Mouse (Mus musculus) ES-E14 (cell line): ENCODE data around the gene Gls2. TPM values are rescaled to one million over a fixed set of nuclear protein-coding genes. Genes with fewer than 3 reads are reported as not detected.

Source experiments
- DNase-seq: peaks from one replicate; pipeline ENCODE4 v3.0.0-alpha.2; 2013; ENCODE audit warnings: low read depth, low spot score
- H3K27ac ChIP-seq: 2 replicates; pipeline ENCODE4 v1.5.1; 2012; ENCODE audit warnings: low read depth, mild to moderate bottlenecking, low read length, moderate library complexity, mixed read lengths; ENCODE audit not compliant: poor library complexity, insufficient read depth, severe bottlenecking
- H3K36me3 ChIP-seq: 2 replicates; pipeline ENCODE4 v1.6.1; 2012; ENCODE audit warnings: mild to moderate bottlenecking, low read length, moderate library complexity, mixed read lengths; ENCODE audit not compliant: control insufficient read depth, poor library complexity, insufficient read depth, severe bottlenecking
- H3K4me1 ChIP-seq, 2 experiments: fragments of 150-350 bp in 1 of 2; sonication (generic) in 1 of 2; 2 replicates each; pipeline ENCODE4 v1.6.1; 2012; ENCODE audit warnings: low read length in 2 of 2, mild to moderate bottlenecking in 1 of 2, mixed read lengths in 1 of 2; ENCODE audit not compliant: control insufficient read depth in 2 of 2, insufficient read depth in 2 of 2, poor library complexity in 1 of 2
- H3K4me3 ChIP-seq, 2 experiments: fragments of 150-350 bp in 1 of 2; sonication (generic) in 1 of 2; 2 replicates each; pipeline ENCODE4 v1.5.1; 2012; ENCODE audit warnings: low read length in 2 of 2, low read depth in 1 of 2, mild to moderate bottlenecking in 1 of 2, mixed read lengths in 1 of 2; ENCODE audit not compliant: insufficient read depth in 1 of 2, poor library complexity in 1 of 2, severe bottlenecking in 1 of 2
- H3K9ac ChIP-seq: 2 replicates; pipeline ENCODE4 v1.6.1; 2012; ENCODE audit warnings: low read depth, mild to moderate bottlenecking, low read length, mixed read lengths; ENCODE audit not compliant: poor library complexity, insufficient read depth, severe bottlenecking
- H3K9me3 ChIP-seq: fragments of 150-350 bp; sonication (generic); 2 replicates; pipeline ENCODE4 v1.6.1; 2012; ENCODE audit warnings: low read depth, mild to moderate bottlenecking, low read length; ENCODE audit not compliant: control insufficient read depth, insufficient read depth
- CHD2 ChIP-seq: IDR thresholded peaks from 2 replicates; pipeline ENCODE4 v1.6.1; 2014; ENCODE audit warnings: mild to moderate bottlenecking, low read depth, low read length, inconsistent platforms
- HCFC1 ChIP-seq: IDR thresholded peaks from 2 replicates; pipeline ENCODE4 v1.6.1; 2012; ENCODE audit warnings: low read length, inconsistent platforms, borderline replicate concordance; ENCODE audit not compliant: insufficient read depth
- MAFK ChIP-seq: IDR thresholded peaks from 2 replicates; pipeline ENCODE4 v1.6.1; 2014; ENCODE audit warnings: mild to moderate bottlenecking, low read depth, low read length, inconsistent platforms; ENCODE audit not compliant: insufficient read depth
- ZC3H11A ChIP-seq: IDR thresholded peaks from 2 replicates; pipeline ENCODE4 v1.6.1; 2012; ENCODE audit warnings: low read depth, mild to moderate bottlenecking, inconsistent platforms, low read length, borderline replicate concordance
- ZNF384 ChIP-seq: IDR thresholded peaks from 2 replicates; pipeline ENCODE4 v1.6.1; 2012; ENCODE audit warnings: low read depth, low read length, inconsistent platforms
- in situ Hi-C, 2 experiments: fragments of 600-800 bp; cut with MboI; formaldehyde crosslinking; loops; one replicate each; pipeline ENCODE4 v1.15.1; 2025; ENCODE audit warnings: low sequenced_read_pairs in 2 of 2, inconsistent platforms in 1 of 2; ENCODE audit not compliant: unreplicated experiment in 2 of 2
- total RNA-seq: library from RNA; depleted of rRNA; stranded (reverse); fragments of 300-350 nt; gene quantifications from 2 replicates; pipeline ENCODE4 v1.2.3, GENCODE M21; 2012; rRNA removed

Gene Gls2
- total RNA-seq, 1 experiment: 21.9 TPM

- DNase-seq: no peak
- H3K36me3 ChIP-seq: peaks cover 16% of the 10 kb centered on the region
- no peaks in the 10 kb centered on the region for H3K9me3 ChIP-seq
- H3K9ac ChIP-seq: no peak overlapping the region
- no peaks in the 10 kb centered on the region for H3K4me1 ChIP-seq
- no peak overlapping the region for H3K27ac ChIP-seq
- in situ Hi-C loops: no loop called here
- TF ChIP-seq ZC3H11A (no peak), CHD2 (no peak), ZNF384 (no peak), MAFK (no peak), HCFC1 (no peak)
- H3K4me3 ChIP-seq: no peak overlapping the region
These were observed 61.7 kb downstream of the Gls2 start for GRCm38 (mm10) chr10:128255925-128256324.

- in situ Hi-C loops: no loop called here
- TF ChIP-seq ZNF384: no peak
- TF ChIP-seq HCFC1: no peak
- TF ChIP-seq MAFK: no peak
- no peak for TF ChIP-seq CHD2
- TF ChIP-seq ZC3H11A: no peak
- Histone ChIP-seq H3K27ac (no peak overlapping the region), H3K4me3 (no peak overlapping the region), H3K4me1 (no peaks in the 10 kb centered on the region), H3K9me3 (no peaks in the 10 kb centered on the region), H3K36me3 (peaks cover 12% of the 10 kb centered on the region), H3K9ac (no peak overlapping the region)
- no peak for DNase-seq
These were observed 62.1 kb downstream of the Gls2 start for GRCm38 (mm10) chr10:128256328-128256727.

- no peak overlapping the region for H3K9ac ChIP-seq
- in situ Hi-C loops: no loop called here
- peaks cover 3 to 6% of the 10 kb centered on the region in 2 experiments; a peak in 2 of 4 replicates for H3K4me1 ChIP-seq
- H3K36me3 ChIP-seq: no peaks in the 10 kb centered on the region
- DNase-seq: no peak
- TF ChIP-seq ZC3H11A (no peak), MAFK (no peak), ZNF384 (no peak), HCFC1 (no peak), CHD2 (no peak)
- H3K27ac ChIP-seq: no peak overlapping the region
- no peak overlapping the region for H3K4me3 ChIP-seq
- no peaks in the 10 kb centered on the region for H3K9me3 ChIP-seq
These were observed 64.7 kb downstream of the Gls2 start for GRCm38 (mm10) chr10:128258953-128259352.

Other genes with a start within 250 kb of the Gls2 start
- 0.22 TPM in 1 of 2 replicates, not detected in the other for gene Hsd17b6, start 186.8 kb upstream of the Gls2 start, total RNA-seq
- 51.8 and 63.5 TPM in 2 replicates for gene Prim1, start 179.3 kb upstream of the Gls2 start, total RNA-seq
- 746 and 1,114 TPM in 2 replicates for gene Naca, start 158.9 kb upstream of the Gls2 start, total RNA-seq
- gene Ptges3, start 135.5 kb upstream of the Gls2 start, total RNA-seq: 125 and 240 TPM in 2 replicates
- gene Atp5b, start 111.2 kb upstream of the Gls2 start, total RNA-seq: 1,760 and 2,075 TPM in 2 replicates
- 42.8 and 59.9 TPM in 2 replicates for gene Baz2a, start 102.9 kb upstream of the Gls2 start, total RNA-seq
- 23.2 and 30.8 TPM in 2 replicates for gene Rbms2, start 14.2 kb upstream of the Gls2 start, total RNA-seq
- gene Spryd4, start 17.4 kb downstream of the Gls2 start, total RNA-seq: 22.1 and 24.9 TPM in 2 replicates
- 2.8 and 6.8 TPM in 2 replicates for gene Mip, start 31.4 kb downstream of the Gls2 start, total RNA-seq
- gene Timeless, start 37.6 kb downstream of the Gls2 start, total RNA-seq: 69.7 and 106 TPM in 2 replicates
- gene Apon, start 59.6 kb downstream of the Gls2 start, total RNA-seq: 0.31 and 0.69 TPM in 2 replicates
- 1.4 and 2.1 TPM in 2 replicates for gene Apof, start 74.2 kb downstream of the Gls2 start, total RNA-seq
- gene Stat2, start 76.1 kb downstream of the Gls2 start, total RNA-seq: 10.6 and 22.7 TPM in 2 replicates
- gene Il23a, start 104.3 kb downstream of the Gls2 start, total RNA-seq: 4.1 and 6.1 TPM in 2 replicates
- gene Pan2, start 108.9 kb downstream of the Gls2 start, total RNA-seq: 21.9 and 25.4 TPM in 2 replicates
- 218 and 257 TPM in 2 replicates for gene Cnpy2, start 128.0 kb downstream of the Gls2 start, total RNA-seq
- gene Cs, start 143.3 kb downstream of the Gls2 start, total RNA-seq: 107 and 143 TPM in 2 replicates
- gene Coq10a, start 174.5 kb downstream of the Gls2 start, total RNA-seq: 8.2 and 10.1 TPM in 2 replicates
- 11.1 and 11.4 TPM in 2 replicates for gene Ankrd52, start 182.7 kb downstream of the Gls2 start, total RNA-seq
- gene Slc39a5, start 206.8 kb downstream of the Gls2 start, total RNA-seq: 0.36 and 0.53 TPM in 2 replicates
- gene Nabp2, start 217.0 kb downstream of the Gls2 start, total RNA-seq: 25.3 and 28.2 TPM in 2 replicates
- 39.6 and 41.3 TPM in 2 replicates for gene Rnf41, start 217.2 kb downstream of the Gls2 start, total RNA-seq